Mouse (Mus musculus): Measurements from ENCODE around the gene Bmp5. TPM values are rescaled to one million over a fixed set of nuclear protein-coding genes. Genes with fewer than 3 reads are reported as not detected.

The Bmp5 gene
- total and polyA plus RNA-seq, 3 experiments: not detected

GRCm38 (mm10) chr9:75808659-75809058 is 33.5 kb downstream of the Bmp5 start:
- TF ChIP-seq MAZ (IDR thresholded peaks at IDR 0.05; ENCODE audit: low read depth, low read length): no peak
- TF ChIP-seq POLR2A (IDR thresholded peaks at IDR 0.05; ENCODE audit: control insufficient read depth in 1 of 2, insufficient read depth in 1 of 2, low read depth in 1 of 2, low read length in 2 of 2, poor library complexity in 1 of 2): no peak
- no peak for TF ChIP-seq MAFK (IDR thresholded peaks at IDR 0.05; ENCODE audit: borderline replicate concordance, low read depth, low read length)
- TF ChIP-seq MYB (IDR thresholded peaks at IDR 0.05; ENCODE audit: low read depth, low read length): no peak
- no peak for TF ChIP-seq TCF12 (IDR thresholded peaks at IDR 0.05; ENCODE audit: low read depth, low read length)
- TF ChIP-seq E2F4 (IDR thresholded peaks at IDR 0.05; ENCODE audit: borderline replicate concordance, low read depth, low read length): no peak
- no peak for TF ChIP-seq SMC3 (IDR thresholded peaks at IDR 0.05; ENCODE audit: low read depth, low read length)
- TF ChIP-seq POLR2AphosphoS5 (IDR thresholded peaks at IDR 0.05; ENCODE audit: borderline replicate concordance, low read depth, low read length): no peak
- no peak for TF ChIP-seq SIN3A (IDR thresholded peaks at IDR 0.05; ENCODE audit: low read length)
- TF ChIP-seq ZKSCAN1 (IDR thresholded peaks at IDR 0.05; ENCODE audit: low read depth, low read length): no peak
- TF ChIP-seq UBTF (IDR thresholded peaks at IDR 0.05; ENCODE audit: borderline replicate concordance, insufficient read depth, low read depth, low read length): no peak
- TF ChIP-seq USF2 (IDR thresholded peaks at IDR 0.05; ENCODE audit: borderline replicate concordance in 1 of 2, insufficient read depth in 1 of 2, low read depth in 1 of 2, low read length in 2 of 2): no peak
- DNase-seq (ENCODE audit: low read depth, low spot score): no peak
- no peaks in the 10 kb centered on the region for H3K36me3 ChIP-seq (ENCODE audit: control insufficient read depth in 1 of 2, insufficient read depth in 2 of 2, low read length in 2 of 2)
- H3K27me3 ChIP-seq (ENCODE audit: control insufficient read depth in 1 of 2, insufficient read depth in 2 of 2, low read length in 2 of 2): no peaks in the 10 kb centered on the region; a peak in 1 of 4 replicates
- H3K9me3 ChIP-seq (replicated peaks; ENCODE audit: insufficient read depth, low read length): no peaks in the 10 kb centered on the region
- no peaks in the 10 kb centered on the region for H3K4me1 ChIP-seq (ENCODE audit: control insufficient read depth in 1 of 2, insufficient read depth in 2 of 2, low read length in 2 of 2)
- H3K4me3 ChIP-seq (ENCODE audit: control insufficient read depth in 1 of 2, insufficient read depth in 1 of 2, low read depth in 2 of 2, low read length in 2 of 2): no peak overlapping the region
- no peak overlapping the region for H3K9ac ChIP-seq (ENCODE audit: control insufficient read depth, low read depth, low read length, poor library complexity, severe bottlenecking)
- no peak overlapping the region for H3K27ac ChIP-seq (ENCODE audit: control insufficient read depth, low read depth, low read length)
- H3K79me2 ChIP-seq (ENCODE audit: control insufficient read depth, insufficient read depth, low read length, poor library complexity): no peaks in the 10 kb centered on the region

GRCm38 (mm10) chr9:75815161-75815560 is 40.0 kb downstream of the Bmp5 start:
- DNase-seq (ENCODE audit: low read depth, low spot score): peak; percentile 12
- TF ChIP-seq ZKSCAN1 (IDR thresholded peaks at IDR 0.05; ENCODE audit: low read depth, low read length) (no peak), NRF1 (IDR thresholded peaks at IDR 0.05; ENCODE audit: insufficient read depth, low read depth, low read length, poor library complexity, severe bottlenecking) (no peak), EP300 (IDR thresholded peaks at IDR 0.05; ENCODE audit: low read depth in 1 of 2, low read length in 2 of 2) (no peak), MEF2A (IDR thresholded peaks at IDR 0.05; ENCODE audit: extremely low read depth, insufficient replicate concordance, low read depth, low read length, poor library complexity, severe bottlenecking) (no peak), ZNF384 (IDR thresholded peaks at IDR 0.05; ENCODE audit: low read depth, low read length) (no peak), TAL1 (IDR thresholded peaks at IDR 0.05; ENCODE audit: low read length) (no peak), USF1 (IDR thresholded peaks at IDR 0.05; ENCODE audit: low read depth, low read length) (no peak), MAZ (IDR thresholded peaks at IDR 0.05; ENCODE audit: low read depth, low read length) (no peak), UBTF (IDR thresholded peaks at IDR 0.05; ENCODE audit: borderline replicate concordance, insufficient read depth, low read depth, low read length) (no peak), MAFK (IDR thresholded peaks at IDR 0.05; ENCODE audit: borderline replicate concordance, low read depth, low read length) (no peak; the same call in 1 of the 2 replicates), BHLHE40 (IDR thresholded peaks at IDR 0.05; ENCODE audit: borderline replicate concordance, low read depth, low read length) (no peak), MYC (IDR thresholded peaks at IDR 0.05; ENCODE audit: low read depth, low read length) (no peak), GABPA (IDR thresholded peaks at IDR 0.05; ENCODE audit: low read depth, low read length) (no peak), E2F4 (IDR thresholded peaks at IDR 0.05; ENCODE audit: borderline replicate concordance, low read depth, low read length) (no peak), MAX (IDR thresholded peaks at IDR 0.05; ENCODE audit: low read length) (no peak), USF2 (IDR thresholded peaks at IDR 0.05; ENCODE audit: borderline replicate concordance in 1 of 2, insufficient read depth in 1 of 2, low read depth in 1 of 2, low read length in 2 of 2) (no peak), POLR2AphosphoS5 (IDR thresholded peaks at IDR 0.05; ENCODE audit: borderline replicate concordance, low read depth, low read length) (no peak), CHD1 (IDR thresholded peaks at IDR 0.05; ENCODE audit: low read depth, low read length) (no peak), RAD21 (IDR thresholded peaks at IDR 0.05; ENCODE audit: low read depth, low read length) (no peak), ETS1 (IDR thresholded peaks at IDR 0.05; ENCODE audit: low read depth, low read length) (no peak)
- Histone ChIP-seq H3K36me3 (ENCODE audit: control insufficient read depth in 1 of 2, insufficient read depth in 2 of 2, low read length in 2 of 2) (no peaks in the 10 kb centered on the region), H3K9ac (ENCODE audit: control insufficient read depth, low read depth, low read length, poor library complexity, severe bottlenecking) (no peak overlapping the region), H3K9me3 (replicated peaks; ENCODE audit: insufficient read depth, low read length) (no peaks in the 10 kb centered on the region), H3K79me2 (ENCODE audit: control insufficient read depth, insufficient read depth, low read length, poor library complexity) (no peaks in the 10 kb centered on the region), H3K4me3 (ENCODE audit: control insufficient read depth in 1 of 2, insufficient read depth in 1 of 2, low read depth in 2 of 2, low read length in 2 of 2) (no peak overlapping the region), H3K4me1 (ENCODE audit: control insufficient read depth in 1 of 2, insufficient read depth in 2 of 2, low read length in 2 of 2) (no peaks in the 10 kb centered on the region), H3K27me3 (ENCODE audit: control insufficient read depth in 1 of 2, insufficient read depth in 2 of 2, low read length in 2 of 2) (peaks cover 0 to 1% of the 10 kb centered on the region in 2 experiments; a peak in 1 of 4 replicates), H3K27ac (ENCODE audit: control insufficient read depth, low read depth, low read length) (no peak overlapping the region)

Data from MEL (cell line).